ENCODE assay signal across 8 mouse cellular contexts in genomic region chr5:124351604-124352003, GRCm38 (mm10). TPM values are rescaled to one million over a fixed set of nuclear protein-coding genes. Genes with fewer than 3 reads are reported as not detected.
DNase-seq lines count a peak whose midpoint lies in the region; ATAC-seq and TF ChIP-seq lines count a peak whose summit lies in the region.

No protein-coding gene starts in this region.

- H3K27ac ChIP-seq in thymus, adult 2 months (ENCODE audit: control insufficient read depth, insufficient read depth, low read length), result peak overlapping the region; percentile 55; the same call in 1 of the 2 replicates
- H3K27ac ChIP-seq in liver, embryonic 15.5 days (replicated peaks), result peak overlapping the region; percentile 89

- H3K9me3 ChIP-seq in erythroblast, embryonic 14.5 days (ENCODE audit: control insufficient read depth, low read length), result no peaks in the 10 kb centered on the region
- H3K9me3 ChIP-seq in liver, embryonic 15.5 days (replicated peaks), result no peaks in the 10 kb centered on the region

- H3K36me3 ChIP-seq in erythroblast, embryonic 14.5 days (ENCODE audit: control insufficient read depth), result peaks cover 45% of the 10 kb centered on the region
- peaks cover 20% of the 10 kb centered on the region for H3K36me3 ChIP-seq in thymus, adult 2 months (ENCODE audit: control insufficient read depth, insufficient read depth, low read length)
- peaks cover 29% of the 10 kb centered on the region for H3K36me3 ChIP-seq in liver, embryonic 15.5 days (replicated peaks)

- no peak for TF ChIP-seq POLR2A in thymus, adult 2 months (IDR thresholded peaks at IDR 0.05; ENCODE audit: control insufficient read depth, extremely low read depth, insufficient read depth, low read length, poor library complexity)

- ATAC-seq in erythroblast, adult 5-6 weeks (replicated peaks; ENCODE audit: low FRiP score, poor library complexity, severe bottlenecking), result no peak
- ATAC-seq in liver, embryonic 15.5 days (ENCODE audit: insufficient read depth), result no peak

- TF ChIP-seq CTCF in thymus, adult 2 months (IDR thresholded peaks at IDR 0.05; ENCODE audit: borderline replicate concordance, control insufficient read depth, extremely low read depth, insufficient read depth, low read length, poor library complexity), result no peak

- no peaks in the 10 kb centered on the region for H3K27me3 ChIP-seq in erythroblast, embryonic 14.5 days (ENCODE audit: control insufficient read depth)
- H3K27me3 ChIP-seq in thymus, adult 2 months (ENCODE audit: control insufficient read depth, insufficient read depth, low read length), result no peaks in the 10 kb centered on the region
- H3K27me3 ChIP-seq in liver, embryonic 15.5 days, result no peaks in the 10 kb centered on the region

- 69% methylated on average over 3 of the region's 3 CpGs for whole genome bisulfite sequencing in thymus, adult 2 months
- 73% methylated on average over 3 of the region's 3 CpGs for WGBS in liver, embryonic 15.5 days (ENCODE audit: insufficient replicate concordance)

- DNase-seq in thymus, adult 2 months, result peak; percentile 10
- DNase-seq in thymus, postnatal 25 days, result no peak
- DNase-seq in urinary bladder, postnatal 14 days (ENCODE audit: low spot score), result no peak
- DNase-seq in cerebellum, adult 9-11 months, result no peak
- DNase-seq in kidney, adult 11 months, result no peak

- H3K9ac ChIP-seq in liver, embryonic 15.5 days, result peak overlapping the region; percentile 92

- peaks cover 40% of the 10 kb centered on the region for H3K4me1 ChIP-seq in erythroblast, embryonic 14.5 days (ENCODE audit: control insufficient read depth)
- peaks cover 32% of the 10 kb centered on the region for H3K4me1 ChIP-seq in thymus, adult 2 months (replicated peaks; ENCODE audit: control insufficient read depth, insufficient read depth, low read length)
- peaks cover 43% of the 10 kb centered on the region for H3K4me1 ChIP-seq in liver, embryonic 15.5 days (replicated peaks)

- H3K4me2 ChIP-seq in liver, embryonic 15.5 days, result peak overlapping the region; percentile 95

- peak overlapping the region; percentile 90 for H3K4me3 ChIP-seq in erythroblast, embryonic 14.5 days (replicated peaks)
- H3K4me3 ChIP-seq in thymus, adult 2 months (ENCODE audit: control insufficient read depth, insufficient read depth, low read length), result no peak overlapping the region
- peak overlapping the region; percentile 91; the same call in 1 of the 2 replicates for H3K4me3 ChIP-seq in liver, embryonic 15.5 days (replicated peaks)

RNA-seq across cellular contexts. Expression of gene Cdk2ap1, which starts 11.3 kb away (rescaled TPM):
- polyA plus RNA-seq in erythroblast, embryonic 14.5 days (2012), result 16.1 and 20.1 TPM in 2 replicates
- 46.4 and 55.1 TPM in 2 replicates for total RNA-seq in erythroblast, adult 5-6 weeks (2015; ENCODE audit: low replicate concordance)
- 31.2 and 56.3 TPM in 2 replicates for total RNA-seq in erythroblast, adult 5-6 weeks (2017; ENCODE audit: low replicate concordance)
- polyA plus RNA-seq in thymus, adult 2 months (2012; rRNA removed), result 191 and 206 TPM in 2 replicates
- 31.1 and 51.4 TPM in 2 replicates for polyA plus RNA-seq in liver, embryonic 15.5 days (2015; fragmentation: Nextera tagmentation; extraction: Ambion mirVana)

RNA-seq across cellular contexts. Expression of gene 2810006K23Rik, which starts 23.7 kb away (rescaled TPM):
- polyA plus RNA-seq in erythroblast, embryonic 14.5 days (2012), result 0.24 and 0.36 TPM in 2 replicates
- total RNA-seq in erythroblast, adult 5-6 weeks (2015; ENCODE audit: low replicate concordance), result 2.3 and 2.9 TPM in 2 replicates
- 3.1 and 3.3 TPM in 2 replicates for total RNA-seq in erythroblast, adult 5-6 weeks (2017; ENCODE audit: low replicate concordance)
- 5.7 and 6.4 TPM in 2 replicates for polyA plus RNA-seq in thymus, adult 2 months (2012; rRNA removed)
- 5.9 and 6.4 TPM in 2 replicates for polyA plus RNA-seq in liver, embryonic 15.5 days (2015; fragmentation: Nextera tagmentation; extraction: Ambion mirVana)

RNA-seq across cellular contexts. Expression of gene Mphosph9, which starts 23.8 kb away (rescaled TPM):
- polyA plus RNA-seq in erythroblast, embryonic 14.5 days (2012), result 0.28 and 0.32 TPM in 2 replicates
- 3.1 and 14.4 TPM in 2 replicates for total RNA-seq in erythroblast, adult 5-6 weeks (2015; ENCODE audit: low replicate concordance)
- total RNA-seq in erythroblast, adult 5-6 weeks (2017; ENCODE audit: low replicate concordance), result 7.8 and 28.5 TPM in 2 replicates
- polyA plus RNA-seq in thymus, adult 2 months (2012; rRNA removed), result 16.2 and 19.6 TPM in 2 replicates
- polyA plus RNA-seq in liver, embryonic 15.5 days (2015; fragmentation: Nextera tagmentation; extraction: Ambion mirVana), result 4.9 and 5.0 TPM in 2 replicates
